9 mouse cellular contexts compared by ENCODE assay signal in genomic region chr2:75608482-75608881, GRCm38 (mm10). TPM values are rescaled to one million over a fixed set of nuclear protein-coding genes. Genes with fewer than 3 reads are reported as not detected.
DNase-seq lines count a peak whose midpoint lies in the region; ATAC-seq and TF ChIP-seq lines count a peak whose summit lies in the region.
"Had no signal": no experiment of that assay in that cellular context is flagged by ENCODE, and none has a peak within 500 bp of the region (broad histone marks: within the 10 kb centered on the region; RNA-seq: fewer than 3 reads in every experiment).

No protein-coding gene starts in this region.

- H3K4me3 ChIP-seq in liver, adult 2 months (ENCODE audit: insufficient read depth, low read depth, low read length): 0 out of 2 replicates have a peak overlapping the region, but pooled peaks have one; percentile 14
- H3K4me3 ChIP-seq in bone marrow macrophage, adult 2 months (ENCODE audit: insufficient read depth, low read length): 0 out of 2 replicates have a peak overlapping the region, but pooled peaks have one; percentile 5
- peak overlapping the region; percentile 25 for H3K4me3 ChIP-seq in limb, embryonic 12.5 days (replicated peaks)
- no peak overlapping the region for H3K4me3 ChIP-seq in stomach, embryonic 15.5 days (replicated peaks)
- no peak overlapping the region for H3K4me3 ChIP-seq in forebrain, postnatal 0 days (ENCODE audit: low read depth, low read length)

- H3K36me3 ChIP-seq in liver, adult 2 months (ENCODE audit: control insufficient read depth, insufficient read depth, low read length): no peaks in the 10 kb centered on the region
- H3K36me3 ChIP-seq in limb, embryonic 12.5 days: no peaks in the 10 kb centered on the region
- no peaks in the 10 kb centered on the region for H3K36me3 ChIP-seq in stomach, embryonic 15.5 days
- no peaks in the 10 kb centered on the region for H3K36me3 ChIP-seq in forebrain, postnatal 0 days (ENCODE audit: insufficient read depth)

- peak overlapping the region; percentile 53 for H3K4me2 ChIP-seq in limb, embryonic 12.5 days
- no peak overlapping the region for H3K4me2 ChIP-seq in stomach, embryonic 15.5 days
- no peak overlapping the region for H3K4me2 ChIP-seq in forebrain, postnatal 0 days (ENCODE audit: low read depth)

- DNase-seq in liver, adult 2 months (ENCODE audit: extremely low read depth, low read depth, low spot score): no peak
- DNase-seq in liver: no peak
- no peak for DNase-seq in spleen, postnatal 10 days (ENCODE audit: low spot score in 2 of 2)
- no peak for DNase-seq in forebrain, postnatal 0 days
- DNase-seq: cerebellum, adult 11-12 months; heart, postnatal 14 days had no signal

- 0 out of 2 replicates have a peak, but pooled peaks have one; percentile 13 for ATAC-seq in limb, embryonic 12.5 days (ENCODE audit: insufficient number of reproducible peaks, insufficient read depth, low FRiP score, low TSS enrichment, low read depth)
- ATAC-seq in stomach, embryonic 15.5 days (ENCODE audit: insufficient read depth, low FRiP score, low read depth): no peak
- ATAC-seq in forebrain, postnatal 0 days: no peak

- no peaks in the 10 kb centered on the region for H3K79me2 ChIP-seq in liver, adult 2 months (ENCODE audit: control insufficient read depth, insufficient read depth, low read length)

- H3K9me3 ChIP-seq in limb, embryonic 12.5 days: no peaks in the 10 kb centered on the region
- H3K9me3 ChIP-seq in stomach, embryonic 15.5 days: no peaks in the 10 kb centered on the region
- no peaks in the 10 kb centered on the region for H3K9me3 ChIP-seq in forebrain, postnatal 0 days (ENCODE audit: low read length)

- 0 out of 2 replicates have a peak overlapping the region, but pooled peaks have one; percentile 22 for H3K9ac ChIP-seq in liver, adult 2 months (ENCODE audit: low read depth, low read length)
- H3K9ac ChIP-seq in limb, embryonic 12.5 days (replicated peaks): no peak overlapping the region; the same call in 1 of the 2 replicates
- no peak overlapping the region for H3K9ac ChIP-seq in stomach, embryonic 15.5 days
- no peak overlapping the region for H3K9ac ChIP-seq in forebrain, postnatal 0 days

- no peak for TF ChIP-seq CTCF in liver, adult 2 months (IDR thresholded peaks at IDR 0.05; ENCODE audit: low read depth, low read length)
- no peak for TF ChIP-seq CTCF in bone marrow macrophage, adult 2 months (IDR thresholded peaks at IDR 0.05; ENCODE audit: low read depth, low read length)
- no peak for TF ChIP-seq CTCF in forebrain, postnatal 0 days (IDR thresholded peaks at IDR 0.05; ENCODE audit: low read depth)

- WGBS in liver, adult 2 months: 58% methylated on average over 15 of the region's 15 CpGs
- 18% methylated on average over 15 of the region's 15 CpGs for WGBS in limb, embryonic 12.5 days
- WGBS in stomach, embryonic 15.5 days: 49% methylated on average over 15 of the region's 15 CpGs
- WGBS in forebrain, postnatal 0 days: 47% methylated on average over 15 of the region's 15 CpGs

- TF ChIP-seq POLR2A in liver, adult 2 months (IDR thresholded peaks at IDR 0.05; ENCODE audit: extremely low read depth, insufficient read depth, low read length): no peak
- TF ChIP-seq POLR2A in bone marrow macrophage, adult 2 months (IDR thresholded peaks at IDR 0.05; ENCODE audit: borderline replicate concordance, low read depth, low read length): no peak

- no peak overlapping the region for H3K27ac ChIP-seq in liver, adult 2 months (replicated peaks; ENCODE audit: insufficient read depth, low read depth, low read length)
- H3K27ac ChIP-seq in bone marrow macrophage, adult 2 months (ENCODE audit: insufficient read depth, low read depth, low read length): peak overlapping the region; percentile 68
- peak overlapping the region; percentile 76 for H3K27ac ChIP-seq in limb, embryonic 12.5 days
- peak overlapping the region; percentile 8; the same call in 1 of the 2 replicates for H3K27ac ChIP-seq in stomach, embryonic 15.5 days
- no peak overlapping the region for H3K27ac ChIP-seq in forebrain, postnatal 0 days (ENCODE audit: low read depth, low read length)

- no peaks in the 10 kb centered on the region for H3K27me3 ChIP-seq in liver, adult 2 months (ENCODE audit: control insufficient read depth, insufficient read depth, low read length)
- H3K27me3 ChIP-seq in limb, embryonic 12.5 days: 0 out of 2 replicates have a peak, but pooled peaks cover 6% of the 10 kb centered on the region
- H3K27me3 ChIP-seq in stomach, embryonic 15.5 days (replicated peaks): no peaks in the 10 kb centered on the region
- peaks cover 12% of the 10 kb centered on the region for H3K27me3 ChIP-seq in forebrain, postnatal 0 days (ENCODE audit: insufficient read depth, low read length)

- H3K4me1 ChIP-seq in liver, adult 2 months (ENCODE audit: control insufficient read depth, insufficient read depth, low read length): peaks cover 9% of the 10 kb centered on the region
- peaks cover 37% of the 10 kb centered on the region for H3K4me1 ChIP-seq in bone marrow macrophage, adult 2 months (ENCODE audit: control insufficient read depth, insufficient read depth, low read length)
- peaks cover 49% of the 10 kb centered on the region for H3K4me1 ChIP-seq in limb, embryonic 12.5 days (replicated peaks)
- peaks cover 12% of the 10 kb centered on the region; the same call in 1 of the 2 replicates for H3K4me1 ChIP-seq in stomach, embryonic 15.5 days
- H3K4me1 ChIP-seq in forebrain, postnatal 0 days (ENCODE audit: insufficient read depth): no peaks in the 10 kb centered on the region

RNA-seq across cellular contexts. Expression of gene Hnrnpa3, which starts 50.6 kb away (rescaled TPM):
- 44.2 and 45.5 TPM in 2 replicates for total RNA-seq in liver, adult 2 months (2014; rRNA removed)
- 13.9 and 14.1 TPM in 2 replicates for polyA plus RNA-seq in liver, adult 2 months (2012; rRNA removed)
- polyA plus RNA-seq in bone marrow macrophage, adult 2 months (2012; ENCODE audit: insufficient read depth, insufficient read length, missing spikeins): 183 and 208 TPM in 2 replicates
- polyA plus RNA-seq in limb, embryonic 12.5 days (2016; fragmentation: Nextera tagmentation; extraction: Ambion mirVana): 393 and 427 TPM in 2 replicates
- polyA plus RNA-seq in stomach, embryonic 15.5 days (2015; fragmentation: Nextera tagmentation; extraction: Ambion mirVana): 241 and 344 TPM in 2 replicates
- total RNA-seq in forebrain, postnatal 0 days (2014; rRNA removed): 85.7 and 107 TPM in 2 replicates
- polyA plus RNA-seq in forebrain, postnatal 0 days (2015; fragmentation: Nextera tagmentation; extraction: Ambion mirVana): 101 and 132 TPM in 2 replicates

Comparison
In these comparisons a context has a peak if more than half of its experiments do, and no peak if none do; other contexts are left out.
1. H3K27ac ChIP-seq: peak in bone marrow macrophage, adult 2 months (single experiment), limb, embryonic 12.5 days (single experiment) and stomach, embryonic 15.5 days (single experiment); none in liver, adult 2 months (single experiment) and forebrain, postnatal 0 days (single experiment).
2. H3K4me3 ChIP-seq: peak in liver, adult 2 months (single experiment), bone marrow macrophage, adult 2 months (single experiment) and limb, embryonic 12.5 days (single experiment); none in stomach, embryonic 15.5 days (single experiment) and forebrain, postnatal 0 days (single experiment).